Mouse (Mus musculus): ENCODE data around the gene Spon1.

The Spon1 gene

DNA sequence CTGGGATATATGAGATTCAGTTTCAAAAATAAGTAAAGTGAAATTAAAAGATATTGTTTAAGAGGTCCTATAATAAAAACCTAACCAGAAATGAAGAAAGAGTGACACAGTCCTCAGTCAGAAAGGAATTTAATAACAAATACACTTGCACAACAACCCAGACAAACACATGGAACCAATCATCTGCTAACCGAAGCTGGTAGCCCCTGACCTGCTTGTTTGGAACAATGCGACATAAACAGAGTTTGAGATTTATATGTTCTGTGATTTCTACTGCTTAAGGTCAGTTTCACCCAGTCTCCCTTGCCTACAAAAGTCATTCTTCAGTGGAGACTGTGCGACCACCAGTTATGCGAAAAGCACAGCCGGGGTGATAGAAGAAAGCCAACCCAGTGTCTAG, 138.1 kb downstream of the Spon1 start:
- no peak for DNase-seq (ENCODE audit: low spot score)

DNA sequence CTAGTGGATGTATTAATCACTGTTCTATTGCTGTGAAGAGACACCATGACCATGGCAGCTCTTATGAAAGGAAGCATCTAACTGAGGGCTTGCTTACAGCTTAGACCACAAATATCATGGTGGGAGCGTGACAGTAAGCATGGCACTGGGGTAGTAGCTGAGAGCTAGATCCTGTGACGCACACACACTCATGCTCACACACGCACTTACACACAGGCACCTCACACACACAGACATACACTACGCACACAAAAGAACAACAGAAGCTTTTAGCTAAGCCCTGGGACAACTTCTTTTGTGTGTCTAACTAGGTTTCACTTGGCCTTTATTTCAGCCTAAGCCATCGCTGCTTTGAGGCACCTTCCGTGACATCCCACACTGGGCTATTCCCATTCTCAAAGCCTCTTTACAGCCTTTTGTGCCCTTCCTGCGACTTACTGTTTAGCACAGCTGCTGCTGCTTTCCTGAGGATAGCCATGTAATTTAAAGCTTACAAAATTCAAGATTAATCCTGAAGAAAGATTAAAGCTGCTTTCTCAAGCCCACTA, 138.6 kb downstream of the Spon1 start:
- no peak for DNase-seq (ENCODE audit: low spot score)

DNA sequence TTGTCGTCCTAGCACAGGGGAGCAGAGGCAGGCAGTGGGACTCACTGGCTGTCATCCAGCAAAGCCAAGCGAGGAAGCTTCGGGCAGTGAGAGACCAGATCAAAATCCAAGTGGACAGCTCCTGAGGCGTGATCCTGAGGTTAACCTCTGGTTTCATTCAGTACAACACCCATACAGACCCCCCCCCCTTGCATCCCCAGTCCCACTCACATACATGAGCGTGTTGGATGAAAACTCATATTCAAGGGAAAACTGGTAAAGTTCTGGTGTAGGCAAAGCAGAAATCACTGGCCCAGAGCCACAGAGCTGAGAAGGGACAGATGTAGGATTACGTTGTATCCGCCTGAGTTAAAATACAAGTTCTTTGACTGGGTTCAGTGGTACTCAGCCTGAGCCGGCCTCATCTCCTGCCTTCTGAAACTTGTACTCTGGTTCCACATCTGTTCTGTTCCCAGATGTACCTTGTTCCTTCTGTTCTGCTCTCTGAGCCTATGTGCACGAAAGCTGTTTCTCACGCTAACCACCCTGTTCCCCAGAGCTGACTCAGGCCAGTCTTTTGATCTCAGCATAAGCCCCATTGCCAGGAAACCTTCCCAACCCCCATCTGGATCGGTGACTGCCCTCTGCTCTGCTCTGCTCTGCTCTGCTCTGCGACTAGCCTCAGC, 143.5 kb downstream of the Spon1 start:
- no peak for DNase-seq (ENCODE audit: low spot score)

DNA sequence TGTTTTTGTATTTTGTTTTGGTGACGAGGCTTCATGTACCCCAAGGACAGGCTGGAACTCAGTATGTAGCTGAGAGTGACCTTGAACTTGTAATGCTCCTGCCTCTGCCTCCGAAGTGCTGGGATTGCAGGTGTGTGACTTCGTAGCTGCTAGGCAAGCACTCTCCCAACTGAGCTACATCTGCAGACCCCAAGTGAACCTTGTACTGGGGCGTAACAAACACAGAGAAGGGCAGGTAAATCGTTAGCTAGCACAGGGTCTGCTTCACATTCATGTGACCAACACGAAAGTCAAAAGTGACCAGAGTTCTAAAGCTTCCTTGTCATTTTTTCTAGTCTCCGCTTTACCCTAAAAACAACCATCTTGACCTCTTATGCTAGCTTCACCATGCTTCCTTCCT, 145.1 kb downstream of the Spon1 start:
- DNase-seq (ENCODE audit: low spot score): no peak

DNA sequence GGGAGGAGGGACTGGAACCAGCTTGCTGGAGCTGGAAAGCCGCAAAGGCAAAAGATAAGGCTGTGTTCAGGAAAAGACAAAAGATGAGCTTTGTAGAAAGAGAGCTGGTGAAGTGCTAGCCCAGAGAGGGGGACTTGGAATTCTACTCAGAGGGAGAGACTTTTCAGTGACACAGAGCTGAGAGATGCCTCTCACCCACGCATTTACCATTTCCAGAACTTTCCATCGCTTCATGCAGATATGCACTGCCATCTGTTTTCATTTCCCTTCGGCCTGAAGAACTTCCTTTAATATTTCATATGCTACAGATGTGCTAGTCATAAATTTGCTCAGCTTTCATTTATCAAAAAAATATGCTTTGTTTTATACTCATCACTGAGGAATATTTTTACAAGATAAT, 150.1 kb downstream of the Spon1 start:
- no peak for DNase-seq (ENCODE audit: low spot score)

DNA sequence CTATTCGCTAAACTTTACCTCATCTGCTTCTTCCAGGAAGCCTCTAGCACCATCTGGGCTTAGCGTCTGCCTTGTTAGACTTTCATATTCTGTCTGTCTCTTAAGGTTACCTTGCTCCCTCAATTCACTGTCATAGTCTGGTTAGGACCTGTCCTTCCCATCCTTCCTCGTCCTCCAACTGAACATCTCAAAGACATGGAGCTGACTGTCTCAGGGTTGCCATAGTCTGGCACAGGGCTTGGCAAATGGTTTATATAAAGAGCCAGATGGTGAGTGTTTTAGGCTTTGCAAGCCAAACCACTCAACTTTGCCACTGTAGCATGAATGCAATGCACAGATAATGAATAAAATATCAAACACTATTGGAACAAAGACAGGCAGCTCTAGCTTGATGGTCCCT, 153.1 kb downstream of the Spon1 start:
- no peak for DNase-seq (ENCODE audit: low spot score)

DNA sequence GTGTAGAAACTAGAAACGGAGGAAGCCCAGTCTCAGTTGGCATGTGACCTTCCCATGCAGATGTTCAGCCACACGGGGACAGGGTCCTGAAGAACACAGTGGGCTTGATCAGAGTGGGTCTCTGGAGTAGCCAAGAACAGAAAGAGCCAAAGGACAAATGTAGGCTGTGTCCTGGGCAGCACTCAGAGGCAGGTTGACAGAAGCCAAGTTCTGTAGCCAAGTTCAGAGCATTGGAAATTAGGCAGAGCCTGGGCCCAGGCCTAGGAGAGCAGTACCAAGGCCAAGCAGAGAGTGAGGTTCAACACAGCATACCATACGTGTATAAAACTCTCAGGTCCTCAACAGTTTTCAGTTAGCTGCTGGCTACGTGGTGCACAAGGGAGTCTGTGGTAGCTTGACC, 153.7 kb downstream of the Spon1 start:
- DNase-seq (ENCODE audit: low spot score): no peak

DNA sequence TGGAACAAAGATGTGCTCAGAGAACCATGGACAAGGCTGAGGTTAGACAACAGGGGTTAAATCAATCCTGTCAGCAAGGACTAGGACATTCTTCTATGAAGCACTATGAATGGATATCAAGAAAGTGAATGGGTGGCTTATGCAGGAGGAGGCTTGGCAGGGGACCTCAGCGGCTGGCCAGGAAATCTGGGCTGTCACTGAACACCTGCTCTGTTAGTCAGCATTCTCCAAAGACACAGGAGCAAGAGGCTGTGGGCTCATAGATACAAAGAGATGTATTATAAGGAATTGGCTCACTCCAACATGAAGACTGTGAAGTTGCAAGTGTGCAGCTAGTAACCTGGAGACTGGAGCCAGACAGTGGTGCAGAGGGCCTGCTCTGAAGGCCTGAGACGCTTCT, 154.3 kb downstream of the Spon1 start:
- no peak for DNase-seq (ENCODE audit: low spot score)

DNA sequence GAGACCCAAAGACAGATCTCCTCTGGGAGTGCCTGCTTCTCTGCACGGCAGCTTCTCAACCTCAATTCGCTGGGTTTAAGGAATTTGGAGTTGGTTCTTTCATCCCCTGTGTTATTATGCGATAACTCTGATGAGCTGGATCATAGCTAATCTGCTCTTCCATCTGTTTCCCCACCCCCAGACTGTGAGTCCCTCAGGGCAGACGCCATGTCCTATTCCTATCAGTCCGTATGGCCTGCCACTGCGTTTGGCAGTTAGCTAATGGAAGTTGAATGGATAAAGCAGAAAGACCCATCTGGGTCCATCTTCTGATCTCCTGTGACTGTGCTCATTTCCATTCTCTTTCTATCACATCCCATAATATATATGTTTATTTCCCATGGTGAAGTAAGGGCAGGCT, 158.8 kb downstream of the Spon1 start:
- DNase-seq (ENCODE audit: low spot score): no peak

DNA sequence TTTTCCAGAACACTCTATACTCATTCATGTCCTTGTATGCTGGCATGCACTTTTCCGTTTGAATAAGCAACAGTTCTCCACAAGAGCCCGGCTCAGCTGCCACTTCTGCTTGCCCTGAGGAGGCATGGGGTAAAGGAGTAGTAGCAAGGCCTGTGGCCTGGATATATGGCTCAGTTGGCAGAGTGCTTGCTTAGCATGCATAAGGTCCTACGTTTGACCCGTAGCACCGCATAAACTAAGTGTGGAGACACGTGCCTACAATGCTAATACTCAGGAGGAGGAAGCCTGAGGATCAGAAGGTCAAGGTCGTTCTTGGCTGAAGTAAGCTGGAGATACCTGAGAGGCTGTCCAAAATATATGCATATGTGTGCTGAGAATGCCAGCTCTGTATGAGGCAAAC, 185.1 kb downstream of the Spon1 start:
- no peak for DNase-seq (ENCODE audit: low spot score)

DNA sequence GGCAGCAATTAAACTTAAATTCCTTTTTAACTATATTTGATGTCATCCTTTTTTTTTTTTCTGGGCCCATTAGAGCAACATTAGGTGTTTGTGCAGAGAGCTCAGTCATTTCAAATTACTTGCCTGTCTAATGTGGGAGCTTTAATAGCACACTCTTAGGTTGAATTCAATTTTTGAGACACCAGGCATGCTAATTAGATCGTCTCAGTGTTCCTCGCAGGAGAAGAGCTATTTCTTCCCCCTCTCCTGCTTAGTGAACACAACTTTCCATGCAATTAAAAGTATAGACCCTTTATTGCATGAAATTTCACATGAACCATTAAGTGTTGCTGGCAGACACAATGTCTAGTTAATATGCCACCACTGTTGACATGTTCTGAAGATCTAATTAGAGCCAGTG, 189.6 kb downstream of the Spon1 start:
- no peak for DNase-seq (ENCODE audit: low spot score)

DNA sequence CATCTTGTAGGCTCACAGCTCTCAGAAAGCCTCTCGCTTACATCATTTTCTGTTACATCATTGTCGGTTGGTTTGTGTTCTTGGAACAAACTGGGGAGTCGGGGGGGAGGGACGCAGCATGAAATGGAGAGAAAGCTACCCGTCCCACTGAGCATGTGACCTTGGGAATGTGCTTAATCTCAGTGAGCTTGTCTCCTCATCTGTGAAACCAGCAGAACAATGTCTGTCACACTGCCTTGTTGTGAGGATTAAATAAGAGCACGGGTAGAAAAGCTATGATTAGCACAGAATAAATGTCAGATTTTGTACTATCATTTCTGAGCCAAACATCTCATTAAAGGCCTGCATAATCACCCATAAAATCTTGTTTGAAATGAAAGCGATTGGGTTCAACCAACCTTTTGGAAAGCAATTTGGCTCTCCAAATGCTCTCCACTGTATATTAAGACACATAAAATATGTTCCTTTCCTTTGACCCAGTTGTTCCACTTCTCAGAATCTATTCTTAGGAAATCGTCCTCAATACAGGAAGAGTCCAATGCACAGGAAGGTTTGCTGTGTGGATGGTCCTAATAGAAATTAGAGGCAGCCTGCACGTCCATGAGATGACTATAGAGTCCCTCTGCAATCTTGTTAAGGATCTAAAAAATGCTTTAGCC, 195.2 kb downstream of the Spon1 start:
- DNase-seq (ENCODE audit: low spot score): no peak

DNA sequence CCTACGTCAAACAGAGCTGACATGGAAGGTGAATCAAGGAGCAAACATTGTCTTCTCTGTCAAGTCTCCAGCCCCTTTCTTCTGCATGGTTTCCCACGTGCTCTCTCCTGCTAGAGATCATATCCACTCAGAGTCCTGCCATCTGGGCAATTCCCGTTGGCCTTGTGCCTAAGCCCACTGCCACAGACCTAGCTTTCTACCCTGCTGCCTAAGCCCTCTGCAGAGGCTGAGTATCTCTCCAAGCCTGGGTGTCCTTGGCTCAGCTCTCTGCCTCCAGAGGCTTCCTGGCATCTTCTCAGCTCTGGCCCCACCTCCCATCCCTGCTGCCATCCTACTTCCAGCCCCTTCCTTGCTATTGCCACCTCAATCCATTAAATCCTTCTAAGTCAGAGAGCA, 195.7 kb downstream of the Spon1 start:
- no peak for DNase-seq (ENCODE audit: low spot score)

DNA sequence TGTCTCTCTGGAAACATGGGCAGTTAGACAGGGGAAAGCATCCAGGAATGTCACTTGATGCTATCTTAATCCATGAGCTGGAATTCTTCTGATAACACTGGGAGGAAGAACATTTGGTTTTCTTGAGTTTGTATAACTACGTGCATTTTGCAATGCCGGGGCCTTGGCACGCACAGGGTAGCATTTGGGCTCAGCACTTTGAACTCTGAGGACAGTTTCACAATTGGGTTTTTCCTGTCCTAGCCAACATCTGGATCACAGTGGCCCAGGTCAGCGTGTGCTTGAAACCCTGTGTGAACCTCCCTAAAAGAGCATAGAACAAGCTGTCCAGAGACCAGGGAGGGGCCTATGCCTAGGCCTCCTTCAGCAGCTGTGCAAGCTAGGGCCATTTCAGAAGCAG, 196.3 kb downstream of the Spon1 start:
- peak; percentile 13 for DNase-seq (ENCODE audit: low spot score)

DNA sequence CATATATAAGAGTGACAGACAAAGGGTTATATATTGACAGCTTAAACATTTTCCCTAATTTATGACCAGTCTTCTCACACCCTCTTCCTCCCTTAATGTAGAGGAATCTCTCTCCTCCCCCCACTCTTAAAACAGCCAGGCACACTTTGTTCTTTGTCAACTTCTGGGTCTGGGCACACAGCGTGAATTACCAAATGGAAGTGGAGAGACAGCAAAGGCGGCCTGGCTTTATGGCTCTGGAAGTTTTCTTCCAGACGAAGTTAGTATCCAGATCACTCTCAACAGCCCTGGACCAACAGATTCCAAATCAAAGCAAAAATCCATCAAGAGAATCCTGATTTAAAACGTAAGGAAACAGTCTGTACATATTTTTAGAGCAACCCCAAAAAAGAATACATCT, 198.0 kb downstream of the Spon1 start:
- no peak for DNase-seq (ENCODE audit: low spot score)

DNA sequence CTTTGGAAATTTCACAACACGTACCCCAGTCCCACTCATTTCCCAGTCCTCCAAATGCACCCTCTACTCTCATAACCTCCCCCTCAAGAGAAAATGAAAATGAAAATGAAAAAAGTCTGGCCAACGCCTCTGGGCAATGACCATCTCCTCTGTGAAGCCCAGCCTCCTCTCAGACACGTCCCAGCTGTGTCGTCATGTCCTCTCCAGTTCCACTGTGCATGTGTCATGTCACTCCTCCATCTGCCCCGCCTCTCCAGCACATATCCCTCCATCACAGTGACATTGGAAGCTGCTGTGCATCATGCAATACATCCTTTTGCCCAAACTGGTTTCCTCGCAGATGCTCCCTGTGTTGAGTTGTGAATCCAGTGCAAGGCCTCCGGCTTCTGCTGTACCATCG, 199.8 kb downstream of the Spon1 start:
- no peak for DNase-seq (ENCODE audit: low spot score)

DNA sequence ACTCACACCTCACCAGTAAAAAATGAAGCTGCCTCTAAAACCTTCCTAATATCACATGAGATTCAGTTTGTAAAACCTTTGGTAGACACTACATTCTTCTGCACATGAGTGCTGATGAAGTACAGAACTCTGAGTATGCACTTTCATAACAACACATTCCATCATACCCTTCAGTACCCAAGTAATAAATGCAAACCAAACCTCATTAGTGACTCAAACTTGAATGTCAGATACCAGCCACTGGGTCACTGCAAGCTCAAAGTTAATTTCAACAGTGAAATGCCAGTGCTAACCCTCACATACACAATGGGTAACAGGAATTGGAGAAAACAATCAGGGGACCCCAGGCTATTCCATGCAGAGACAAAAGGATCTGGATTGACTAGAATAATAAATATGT, 203.4 kb downstream of the Spon1 start:
- DNase-seq (ENCODE audit: low spot score): no peak

DNA sequence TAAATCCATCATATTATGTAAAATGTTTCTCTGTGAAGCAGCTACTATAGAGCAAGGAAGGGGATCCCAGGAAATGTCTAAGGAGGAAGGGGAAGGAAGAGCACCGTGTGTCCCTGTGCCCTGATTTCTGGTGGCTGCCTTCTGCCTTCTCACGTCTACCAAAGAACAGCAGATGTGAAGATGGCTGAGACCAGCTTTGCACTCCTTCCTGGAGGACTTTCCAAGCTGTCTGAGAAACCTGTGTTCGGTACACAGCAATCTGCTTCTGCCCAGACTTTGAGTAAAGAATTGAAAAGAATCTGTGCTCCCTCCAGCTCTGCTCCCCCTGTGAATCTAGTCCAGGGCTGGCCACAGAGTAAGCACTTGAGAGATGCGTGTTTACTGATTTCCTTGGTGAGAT, 206.7 kb downstream of the Spon1 start:
- DNase-seq (ENCODE audit: low spot score): no peak

DNA sequence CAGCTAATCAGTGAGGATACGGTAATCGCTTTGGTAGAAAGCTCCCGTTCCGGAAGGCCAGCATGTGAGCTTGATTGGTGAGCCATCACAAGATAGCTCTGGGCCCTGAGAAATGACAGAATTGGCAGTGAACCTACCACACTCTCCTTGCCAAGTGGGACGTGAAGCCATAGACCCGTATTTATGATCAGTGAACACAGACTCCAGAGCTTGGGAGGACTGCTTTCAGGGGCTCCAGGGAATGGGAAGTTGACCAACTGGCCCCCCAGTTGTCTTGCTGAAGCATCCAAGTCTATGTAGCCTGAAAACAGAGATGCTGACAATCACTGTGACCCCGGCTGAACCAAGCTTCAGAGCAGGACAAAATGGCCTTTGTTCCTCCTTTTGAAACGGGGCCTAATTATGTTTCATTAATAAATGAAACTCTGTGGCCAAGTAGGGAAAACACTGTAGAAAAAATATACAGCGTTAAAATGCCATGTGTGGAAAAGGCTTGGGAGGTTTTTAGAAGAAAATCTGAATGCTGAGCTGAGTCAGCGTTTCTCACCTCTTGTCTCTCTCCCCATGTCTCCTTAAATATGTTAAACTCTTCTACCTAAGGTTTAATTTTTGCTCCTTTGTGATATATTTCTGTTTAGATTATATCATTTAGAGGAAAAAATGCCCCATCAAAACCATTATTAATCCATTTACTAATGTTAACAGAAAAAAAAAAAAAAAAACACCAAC, 220.8 kb downstream of the Spon1 start:
- DNase-seq (ENCODE audit: low spot score): no peak

DNA sequence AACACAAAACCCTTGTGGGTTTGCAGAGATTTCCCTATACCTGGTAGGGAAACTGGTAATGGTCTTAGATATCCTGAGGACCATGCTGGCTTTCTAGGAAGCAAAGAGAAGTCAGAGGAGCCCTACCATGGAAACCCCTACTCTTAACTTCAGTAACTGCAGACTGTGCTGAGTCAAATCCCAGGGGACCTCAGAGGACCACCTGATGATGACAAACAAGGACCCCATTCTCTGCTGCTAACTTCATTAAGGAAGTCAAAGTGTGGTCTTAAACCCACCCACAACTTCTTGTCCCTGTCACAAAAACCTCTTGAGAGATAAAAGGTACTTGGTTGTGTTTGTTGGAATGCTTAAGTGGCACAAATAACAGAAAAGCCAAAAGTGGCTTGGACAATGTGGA, 222.4 kb downstream of the Spon1 start:
- no peak for DNase-seq (ENCODE audit: low spot score)

DNA sequence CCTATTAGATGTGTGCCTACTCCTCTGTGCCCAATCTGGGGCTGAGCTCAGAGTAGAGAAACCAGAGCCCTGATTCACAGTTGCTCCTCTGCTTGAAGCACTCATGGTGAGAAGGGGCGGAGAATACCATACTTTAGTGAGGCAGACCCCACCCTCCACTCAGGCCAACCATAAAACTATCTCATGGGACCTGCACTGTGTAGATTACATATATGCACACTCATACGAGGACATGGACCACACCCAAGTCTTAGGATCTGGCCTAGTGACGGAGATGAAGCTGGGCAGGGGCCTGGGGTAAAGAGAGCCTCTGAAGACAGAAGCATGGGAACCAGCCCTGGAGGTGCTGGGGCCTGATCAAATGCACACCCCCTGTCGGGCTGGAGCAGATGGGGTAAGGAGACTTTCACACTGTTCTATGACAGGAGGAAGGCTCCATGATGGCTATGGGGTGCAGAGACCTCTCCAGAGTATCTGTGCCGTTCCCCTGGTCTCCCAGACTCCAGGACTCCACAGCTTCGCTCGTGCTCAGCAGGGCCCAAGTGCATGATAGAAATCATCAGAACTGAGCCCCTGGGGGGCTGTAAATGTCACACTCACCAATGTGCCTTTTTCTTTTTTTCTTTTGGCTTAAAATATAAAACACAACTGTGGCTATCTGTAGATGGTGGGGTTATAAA, 232.0 kb downstream of the Spon1 start:
- DNase-seq (ENCODE audit: low spot score): no peak

DNA sequence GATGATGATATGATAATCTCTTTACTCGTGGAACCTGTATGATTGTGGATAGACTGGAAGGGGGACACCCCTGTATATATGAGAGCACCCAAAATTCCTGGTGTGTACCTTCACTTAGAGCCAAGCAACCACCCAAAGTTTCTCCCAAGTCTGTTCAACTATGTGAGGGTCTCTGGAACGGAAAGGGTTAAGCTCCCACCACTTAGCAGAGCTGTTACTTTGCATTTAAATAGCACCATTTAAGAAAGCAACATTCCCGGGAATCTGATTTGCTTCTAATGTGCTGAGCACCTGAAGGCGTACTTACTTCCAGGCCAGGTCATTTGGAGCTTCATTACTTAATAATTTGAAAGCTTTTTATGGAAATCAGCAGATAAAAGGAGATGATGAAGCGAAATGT, 238.4 kb downstream of the Spon1 start:
- no peak for DNase-seq (ENCODE audit: low spot score)

DNA sequence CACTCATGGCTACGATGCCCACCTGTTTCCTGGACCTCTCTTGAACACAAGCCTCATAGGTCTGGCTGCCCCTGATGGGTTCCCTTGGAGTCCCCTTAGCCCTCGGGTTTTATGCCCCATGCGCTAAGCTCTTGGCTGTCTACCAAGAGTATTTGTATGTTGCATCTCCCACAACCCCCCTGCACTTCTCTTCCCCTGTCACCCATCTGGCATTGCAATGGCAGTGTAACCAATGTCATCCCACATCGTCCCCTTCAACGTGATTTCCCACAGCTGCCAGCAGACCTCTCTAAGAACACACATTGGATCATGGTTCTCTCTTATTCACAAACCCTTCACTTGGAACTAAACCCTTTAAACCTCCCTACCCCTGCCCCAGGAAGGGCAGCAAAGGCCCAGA, 239.7 kb downstream of the Spon1 start:
- DNase-seq (ENCODE audit: low spot score): no peak
